8 mouse cellular contexts compared by ENCODE assay signal in genomic region chr8:117471174-117471573, GRCm38 (mm10). TPM values are rescaled to one million over a fixed set of nuclear protein-coding genes. Genes with fewer than 3 reads are reported as not detected.
DNase-seq lines count a peak whose midpoint lies in the region; ATAC-seq and TF ChIP-seq lines count a peak whose summit lies in the region.
"Had no signal": no experiment of that assay in that cellular context is flagged by ENCODE, and none has a peak within 500 bp of the region (broad histone marks: within the 10 kb centered on the region; RNA-seq: fewer than 3 reads in every experiment).

No protein-coding gene starts in this region.

- no peak overlapping the region for H3K4me2 ChIP-seq in forebrain, embryonic 14.5 days (ENCODE audit: low read length)
- H3K4me2 ChIP-seq in hindbrain, embryonic 13.5 days, result no peak overlapping the region

- no peaks in the 10 kb centered on the region for H3K36me3 ChIP-seq in forebrain, embryonic 14.5 days (ENCODE audit: control insufficient read depth, insufficient read depth, low read length)
- no peaks in the 10 kb centered on the region for H3K36me3 ChIP-seq in hindbrain, embryonic 13.5 days
- H3K36me3 ChIP-seq: limb, embryonic 12.5 days had no signal

- TF ChIP-seq CTCF in brain, embryonic 14.5 days (IDR thresholded peaks at IDR 0.05; ENCODE audit: borderline replicate concordance, extremely low read depth, insufficient read depth, insufficient read length), result peak; percentile 84

- DNase-seq in Muller cell, postnatal 12 days (ENCODE audit: inconsistent ontology term), result peak; percentile 58
- peak; percentile 76 for DNase-seq in brain, embryonic 14.5 days (ENCODE audit: low read depth)
- peak; percentile 74 for DNase-seq in forebrain, embryonic 14.5 days (ENCODE audit: low spot score)
- peak; percentile 66 to 89 for DNase-seq in layer of hippocampus, postnatal 25 days (ENCODE audit: extremely low spot score in 1 of 2, low spot score in 1 of 2)
- DNase-seq in right cerebral cortex, postnatal 25 days, result peak; percentile 76

- no peak overlapping the region for H3K4me3 ChIP-seq in forebrain, embryonic 14.5 days (ENCODE audit: low read depth, low read length)
- H3K4me3 ChIP-seq in hindbrain, embryonic 13.5 days, result no peak overlapping the region

- no peaks in the 10 kb centered on the region for H3K9me3 ChIP-seq in forebrain, embryonic 14.5 days (replicated peaks; ENCODE audit: control insufficient read depth, low read length)
- H3K9me3 ChIP-seq in hindbrain, embryonic 13.5 days, result no peaks in the 10 kb centered on the region
- H3K9me3 ChIP-seq: limb, embryonic 12.5 days had no signal

- no peaks in the 10 kb centered on the region for H3K27me3 ChIP-seq in forebrain, embryonic 14.5 days (replicated peaks; ENCODE audit: control insufficient read depth, insufficient read depth, low read length)
- no peaks in the 10 kb centered on the region for H3K27me3 ChIP-seq in hindbrain, embryonic 13.5 days
- H3K27me3 ChIP-seq: limb, embryonic 12.5 days had no signal

- peaks cover 4% of the 10 kb centered on the region; the same call in 1 of the 2 replicates for H3K4me1 ChIP-seq in forebrain, embryonic 14.5 days (ENCODE audit: control insufficient read depth, insufficient read depth, low read length)
- H3K4me1 ChIP-seq in hindbrain, embryonic 13.5 days (replicated peaks), result peaks cover 18% of the 10 kb centered on the region

- H3K9ac ChIP-seq in forebrain, embryonic 14.5 days (ENCODE audit: low read length), result no peak overlapping the region
- H3K9ac ChIP-seq in hindbrain, embryonic 13.5 days, result no peak overlapping the region; the same call in 1 of the 2 replicates

- no peak overlapping the region for H3K27ac ChIP-seq in forebrain, embryonic 14.5 days (ENCODE audit: low read depth, low read length)
- peak overlapping the region; percentile 96 for H3K27ac ChIP-seq in hindbrain, embryonic 13.5 days

- WGBS in forebrain, embryonic 14.5 days, result 12% methylated on average over 3 of the region's 3 CpGs
- WGBS in hindbrain, embryonic 13.5 days, result 36% methylated on average over 3 of the region's 3 CpGs

- TF ChIP-seq POLR2A in brain, embryonic 14.5 days (IDR thresholded peaks at IDR 0.05; ENCODE audit: borderline replicate concordance, extremely low read depth, insufficient read depth, insufficient read length, poor library complexity, severe bottlenecking), result no peak

- peak; percentile 31; the same call in 1 of the 2 replicates for ATAC-seq in forebrain, embryonic 14.5 days
- no peak for ATAC-seq in hindbrain, embryonic 13.5 days (ENCODE audit: low FRiP score)
- ATAC-seq in megakaryocyte progenitor cell, adult 5-6 weeks (replicated peaks; ENCODE audit: poor library complexity), result peak; percentile 72

RNA-seq across cellular contexts. Expression of gene Plcg2, which starts 26.9 kb away (rescaled TPM):
- polyA plus RNA-seq in brain, embryonic 14.5 days (2012; rRNA removed), result 0.82 and 1.5 TPM in 2 replicates
- polyA plus RNA-seq in forebrain, embryonic 14.5 days (2014; fragmentation: Nextera tagmentation; extraction: Ambion mirVana), result 0.45 and 0.58 TPM in 2 replicates
- polyA plus RNA-seq in hindbrain, embryonic 13.5 days (2015; fragmentation: Nextera tagmentation; extraction: Ambion mirVana), result 1.3 and 1.6 TPM in 2 replicates
- 1 to 10 TPM; 3.8 to 4.0 TPM for total RNA-seq in layer of hippocampus, postnatal 25 days (2021)
- total RNA-seq in megakaryocyte progenitor cell, adult 5-6 weeks (2015), result 47.8 and 52.7 TPM in 2 replicates
- 72.8 and 72.9 TPM in 2 replicates for total RNA-seq in megakaryocyte progenitor cell, adult 5-6 weeks (2017)
